Mouse (Mus musculus) midbrain, embryonic 16.5 days (tissue): ENCODE data around the gene Spi1. TPM values are rescaled to one million over a fixed set of nuclear protein-coding genes. Genes with fewer than 3 reads are reported as not detected.
A peak's percentile ranks its signal among the peaks of the same experiment; 100 is the strongest.

Experiments used
- ATAC-seq: fragments of 200-750 bp; cut with Nextera tagmentation; 2 replicates; pipeline ENCODE4 v1.8.0; 2017; ENCODE audit warnings: moderate TSS enrichment
- H3K27ac ChIP-seq: fragments of 300-500 bp; sonication (generic); 2 replicates; pipeline ENCODE4 v1.5.1; 2014; ENCODE audit warnings: mild to moderate bottlenecking, low read length, mixed read lengths
- H3K27me3 ChIP-seq: fragments of 300-500 bp; sonication (generic); 2 replicates; pipeline ENCODE4 v1.6.1; 2014; ENCODE audit warnings: low read depth, low read length, mixed read lengths; ENCODE audit not compliant: control insufficient read depth, insufficient read depth
- H3K36me3 ChIP-seq: fragments of 300-500 bp; sonication (generic); 2 replicates; pipeline ENCODE4 v1.6.1; 2014; ENCODE audit warnings: mild to moderate bottlenecking, low read length, moderate library complexity, mixed read lengths; ENCODE audit not compliant: control insufficient read depth, insufficient read depth
- H3K4me1 ChIP-seq: fragments of 300-500 bp; sonication (generic); 2 replicates; pipeline ENCODE4 v1.6.1; 2014; ENCODE audit warnings: mild to moderate bottlenecking, low read length, mixed read lengths; ENCODE audit not compliant: control insufficient read depth, insufficient read depth
- H3K4me2 ChIP-seq: fragments of 300-500 bp; sonication (generic); 2 replicates; pipeline ENCODE4 v1.6.1; 2014; ENCODE audit warnings: mild to moderate bottlenecking, low read length, mixed read lengths
- H3K4me3 ChIP-seq: fragments of 300-500 bp; sonication (generic); 2 replicates; pipeline ENCODE4 v1.5.1; 2014; ENCODE audit warnings: low read depth, mild to moderate bottlenecking, low read length, moderate library complexity, mixed read lengths
- H3K9ac ChIP-seq: fragments of 300-500 bp; sonication (generic); 2 replicates; pipeline ENCODE4 v1.6.1; 2014; ENCODE audit warnings: low read depth, low read length, mixed read lengths
- H3K9me3 ChIP-seq: fragments of 300-500 bp; sonication (generic); replicated peaks from 2 replicates; pipeline ENCODE4 v1.6.1; 2014; ENCODE audit warnings: mild to moderate bottlenecking, low read length, mixed read lengths; ENCODE audit not compliant: control insufficient read depth, poor library complexity, severe bottlenecking
- WGBS: fragments of 180-500 bp; shearing (Covaris S2); extraction: QIAGEN DNeasy Blood & Tissue Kit; methylation state at CpG from one replicate; pipeline ENCODE4 v1.1.7; 2014; 5-methylcytosine and 5-hydroxymethylcytosine counted together
- polyA plus RNA-seq: library from polyadenylated mRNA; unstranded; fragments of >200 nt; fragmentation: Nextera tagmentation; extraction: Ambion mirVana; gene quantifications from 2 replicates; pipeline ENCODE4 v1.2.1, GENCODE M21; 2015

Gene Spi1
- polyA plus RNA-seq, 1 experiment from 2014 or later, result 2.8 TPM

DNA sequence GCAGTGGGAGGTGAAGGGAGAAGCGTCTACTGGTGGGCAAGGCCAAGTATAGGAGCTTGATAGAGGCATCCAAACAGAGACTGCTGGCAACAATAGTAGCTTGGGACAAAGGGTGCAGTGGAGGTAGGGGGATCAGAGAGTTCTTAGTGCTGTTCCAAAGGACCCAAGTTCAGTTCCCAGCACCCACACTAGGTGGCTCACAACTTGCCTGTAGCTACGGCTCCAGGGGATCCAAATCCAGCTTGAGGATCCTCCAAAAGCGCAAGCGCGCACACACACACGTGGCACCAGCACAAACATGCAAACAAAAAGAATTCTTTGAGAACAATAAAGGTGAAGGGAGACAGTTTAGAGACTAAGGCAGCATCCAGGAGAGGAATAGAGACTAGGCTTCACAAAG is 18.0 kb upstream of the Spi1 start:
- Histone ChIP-seq H3K9ac (no peak overlapping the region), H3K4me1 (peaks cover 10% of the 10 kb centered on the region), H3K27ac (no peak overlapping the region), H3K9me3 (no peaks in the 10 kb centered on the region), H3K27me3 (no peaks in the 10 kb centered on the region), H3K4me3 (no peak overlapping the region), H3K4me2 (no peak overlapping the region), H3K36me3 (peaks cover 26% of the 10 kb centered on the region)
- no peak for ATAC-seq
- 87% methylated on average over 6 of the region's 6 CpGs for whole genome bisulfite sequencing

DNA sequence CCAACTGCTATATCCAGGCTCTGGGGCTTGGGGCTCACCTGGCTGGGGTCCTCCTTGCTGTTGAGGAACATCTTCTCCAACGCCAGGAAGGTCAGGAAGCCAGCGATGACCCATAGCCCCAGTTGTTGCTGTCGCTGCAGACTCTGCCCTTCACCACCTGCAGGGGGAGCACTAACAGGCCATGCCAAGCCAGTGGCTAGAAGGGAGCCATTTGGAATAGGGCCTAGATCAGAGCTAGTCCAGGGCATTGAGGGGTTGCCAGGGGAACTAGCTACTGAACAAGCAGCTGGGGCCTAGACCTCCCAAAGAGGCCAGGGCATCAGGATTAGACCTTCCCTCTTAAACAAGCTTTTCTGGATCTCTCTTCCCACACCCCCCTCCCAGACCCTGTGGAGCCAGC is 16.6 kb upstream of the Spi1 start:
- 46% methylated on average over 3 of the region's 3 CpGs for WGBS
- peaks cover 23% of the 10 kb centered on the region for H3K36me3 ChIP-seq

DNA sequence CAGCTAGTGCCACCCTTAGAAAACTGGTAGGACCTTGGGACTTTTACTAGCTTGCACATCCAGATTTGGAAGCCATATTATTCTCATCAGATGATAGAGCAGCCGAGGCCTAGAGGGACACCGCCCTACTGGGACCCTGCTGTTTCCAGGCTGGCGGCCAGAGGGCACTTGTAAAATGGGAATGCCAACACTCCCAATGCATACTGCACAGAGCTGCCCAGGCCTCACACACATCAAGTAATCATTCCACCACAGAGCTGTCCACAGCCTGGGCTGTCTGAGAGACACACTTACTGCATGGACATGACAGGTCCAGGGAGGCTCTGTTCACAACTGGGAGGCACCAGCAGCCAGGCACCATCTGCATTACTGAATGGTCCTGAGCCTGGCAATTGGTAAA is 15.7 kb upstream of the Spi1 start:
- Histone ChIP-seq H3K9me3 (no peaks in the 10 kb centered on the region), H3K27me3 (no peaks in the 10 kb centered on the region), H3K4me3 (no peak overlapping the region), H3K4me1 (peaks cover 24% of the 10 kb centered on the region), H3K36me3 (peaks cover 23% of the 10 kb centered on the region), H3K27ac (no peak overlapping the region), H3K4me2 (no peak overlapping the region), H3K9ac (no peak overlapping the region)
- no peak for ATAC-seq
- WGBS, result 84% methylated on average over 3 of the region's 3 CpGs

More for the DNA sequence above, 16.6 kb upstream of the Spi1 start:
- Histone ChIP-seq H3K9ac (no peak overlapping the region), H3K27ac (no peak overlapping the region), H3K9me3 (no peaks in the 10 kb centered on the region), H3K4me3 (no peak overlapping the region), H3K4me2 (no peak overlapping the region), H3K27me3 (no peaks in the 10 kb centered on the region), H3K4me1 (peaks cover 15% of the 10 kb centered on the region)
- no peak for ATAC-seq

DNA sequence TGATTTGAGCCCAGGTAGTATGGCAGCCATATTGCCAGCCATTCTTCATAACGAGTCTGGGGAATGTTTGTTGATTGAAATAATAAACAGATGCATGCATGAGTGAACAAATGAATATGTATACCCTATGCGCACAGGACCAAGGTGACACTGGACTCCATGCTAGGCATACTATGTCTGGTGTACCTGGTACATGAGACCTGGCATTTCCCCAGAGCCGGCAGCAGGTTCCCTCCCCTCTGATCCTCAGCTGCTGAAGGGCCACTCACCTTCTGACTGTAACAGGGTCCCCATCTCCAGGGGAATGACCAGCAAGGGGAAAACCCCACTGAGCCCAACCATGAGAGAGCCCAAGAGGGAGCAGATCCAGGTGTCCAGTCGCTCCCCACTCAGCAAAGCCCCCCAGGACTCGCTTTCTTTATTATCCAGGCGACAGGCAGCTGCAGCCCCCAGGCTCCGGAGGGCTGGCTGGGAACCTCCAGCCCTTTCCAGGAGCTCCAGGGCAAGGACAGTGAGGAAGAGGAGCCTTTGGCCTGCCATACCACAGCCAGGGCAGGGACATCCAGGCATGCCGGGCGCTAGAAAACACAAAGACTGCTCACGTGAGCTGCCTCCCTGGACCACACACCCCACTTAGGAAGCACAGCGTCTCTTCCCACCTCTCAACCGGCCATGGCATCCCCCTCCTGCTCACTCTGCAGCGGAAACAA is 13.9 kb upstream of the Spi1 start:
- H3K4me1 ChIP-seq, result peaks cover 24% of the 10 kb centered on the region

DNA sequence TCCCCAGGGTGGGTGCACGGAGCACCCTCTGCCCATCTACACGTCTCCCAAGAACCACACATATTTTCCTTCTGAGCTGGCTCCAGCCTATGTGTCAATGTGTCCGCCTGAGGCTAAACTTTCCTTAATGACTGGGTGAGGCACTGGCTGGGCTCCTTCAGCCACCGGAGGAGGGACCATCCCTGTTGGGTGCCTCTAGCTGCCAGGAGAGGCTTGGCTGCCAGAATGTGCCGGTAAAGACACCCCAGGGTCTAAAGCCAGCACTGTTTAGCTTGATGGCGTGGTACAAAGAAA is 13.4 kb upstream of the Spi1 start:
- Histone ChIP-seq H3K36me3 (peaks cover 13% of the 10 kb centered on the region), H3K27me3 (no peaks in the 10 kb centered on the region), H3K4me1 (peaks cover 24% of the 10 kb centered on the region), H3K4me2 (peak overlapping the region; percentile 81), H3K27ac (no peak overlapping the region), H3K9ac (peak overlapping the region; percentile 82), H3K4me3 (peak overlapping the region; percentile 79), H3K9me3 (no peaks in the 10 kb centered on the region)
- no peak for ATAC-seq
- WGBS, result 45% methylated on average over 6 of the region's 6 CpGs

More for the DNA sequence above, 13.9 kb upstream of the Spi1 start:
- no peaks in the 10 kb centered on the region for H3K9me3 ChIP-seq
- H3K36me3 ChIP-seq, result peaks cover 16% of the 10 kb centered on the region
- H3K9ac ChIP-seq, result peak overlapping the region; percentile 82
- no peak for ATAC-seq
- H3K27me3 ChIP-seq, result no peaks in the 10 kb centered on the region
- no peak overlapping the region for H3K27ac ChIP-seq
- 57% methylated on average over 13 of the region's 13 CpGs for WGBS
- H3K4me2 ChIP-seq, result peak overlapping the region; percentile 81
- peak overlapping the region; percentile 79; the same call in 1 of the 2 replicates for H3K4me3 ChIP-seq

DNA sequence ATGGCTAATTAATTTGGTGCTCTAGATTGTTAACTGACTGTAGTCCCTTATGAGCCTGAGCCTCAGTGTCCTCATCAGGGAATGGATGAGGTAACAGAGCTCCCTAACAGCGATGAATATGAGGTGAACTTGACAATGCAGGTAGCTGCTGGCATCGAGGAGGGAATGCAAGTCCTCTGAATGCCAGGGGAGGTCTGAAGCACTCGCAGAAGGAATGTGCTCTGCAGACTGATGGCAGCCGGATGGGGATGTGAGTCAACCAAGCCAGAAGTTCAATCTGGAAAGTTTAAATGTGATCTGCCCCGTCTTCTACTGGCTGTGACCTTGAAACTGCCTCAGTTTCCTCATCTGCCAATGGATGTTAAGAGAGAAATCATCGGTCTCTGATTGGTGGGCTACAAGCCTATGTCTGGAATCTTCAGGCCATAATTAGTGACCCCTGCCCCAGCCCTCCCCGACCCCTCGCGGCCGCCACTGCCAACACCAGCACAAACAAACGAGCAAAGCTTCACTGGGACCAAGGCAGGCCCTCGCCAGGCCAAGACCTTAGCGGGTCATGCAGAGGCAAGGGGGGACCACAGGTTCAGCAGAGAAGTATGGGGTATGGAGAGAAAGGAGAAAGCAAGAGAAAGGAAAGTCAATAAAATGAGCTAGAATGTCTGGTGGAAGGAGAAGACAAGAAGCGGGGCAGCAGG is 12.7 kb upstream of the Spi1 start:
- Histone ChIP-seq H3K9ac (peak overlapping the region; percentile 82), H3K27me3 (no peaks in the 10 kb centered on the region), H3K27ac (peak overlapping the region; percentile 80), H3K4me2 (peak overlapping the region; percentile 81), H3K9me3 (no peaks in the 10 kb centered on the region), H3K36me3 (peaks cover 8% of the 10 kb centered on the region), H3K4me1 (peaks cover 24% of the 10 kb centered on the region), H3K4me3 (peak overlapping the region; percentile 79)
- 15% methylated on average over 14 of the region's 14 CpGs for WGBS
- peak; percentile 18; the same call in 1 of the 2 replicates for ATAC-seq

DNA sequence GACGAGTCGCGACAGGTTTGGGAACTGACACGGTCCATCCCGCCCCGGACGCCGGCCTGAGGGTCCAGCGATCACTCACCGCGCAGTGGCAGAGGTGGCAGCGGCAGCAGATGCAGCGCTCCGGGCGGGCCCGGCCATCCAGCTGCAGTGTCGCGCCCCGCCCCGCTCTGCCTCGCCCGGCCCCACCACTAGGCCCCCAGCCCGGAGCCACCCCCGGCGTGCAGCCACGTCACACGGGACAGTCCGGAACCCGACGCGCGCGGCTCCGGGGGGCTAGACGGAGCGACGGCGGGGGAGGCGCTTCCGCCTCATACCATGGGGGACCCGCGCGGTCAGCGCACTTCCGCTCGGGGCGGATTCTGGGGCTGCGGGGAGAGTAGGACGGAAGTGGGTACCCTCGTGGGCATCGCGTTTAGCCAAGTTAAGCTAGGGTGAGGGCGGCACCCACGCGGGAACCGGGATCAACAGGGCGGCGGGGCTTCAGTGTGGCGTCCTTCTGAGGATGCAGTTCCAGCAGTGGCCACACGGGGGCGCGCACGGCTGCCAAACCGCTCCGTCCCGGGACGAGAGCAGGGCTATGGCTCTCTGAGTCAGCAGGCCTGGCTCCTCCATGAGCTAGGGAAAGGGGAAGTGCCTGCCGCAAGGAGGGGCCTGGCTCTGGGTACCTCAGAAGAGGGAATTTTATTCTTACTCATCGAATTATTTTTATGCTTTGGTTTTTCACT is 12.0 kb upstream of the Spi1 start, which contains the start of gene Slc39a13:
TSS of gene Slc39a13 (minus strand) at position 342 of the 725 bp plus-strand sequence.
- Histone ChIP-seq H3K36me3 (peaks cover 8% of the 10 kb centered on the region), H3K9me3 (no peaks in the 10 kb centered on the region), H3K4me2 (peak within 1 kb of the TSS; percentile 81), H3K27ac (peak within 1 kb of the TSS; percentile 80), H3K27me3 (no peaks in the 10 kb centered on the region), H3K4me3 (peak within 1 kb of the TSS; percentile 79), H3K4me1 (peaks cover 24% of the 10 kb centered on the region), H3K9ac (peak within 1 kb of the TSS; percentile 82)
- WGBS, result under 1% methylated on average over 67 of the region's 69 CpGs
- peak; percentile 97 for ATAC-seq

DNA sequence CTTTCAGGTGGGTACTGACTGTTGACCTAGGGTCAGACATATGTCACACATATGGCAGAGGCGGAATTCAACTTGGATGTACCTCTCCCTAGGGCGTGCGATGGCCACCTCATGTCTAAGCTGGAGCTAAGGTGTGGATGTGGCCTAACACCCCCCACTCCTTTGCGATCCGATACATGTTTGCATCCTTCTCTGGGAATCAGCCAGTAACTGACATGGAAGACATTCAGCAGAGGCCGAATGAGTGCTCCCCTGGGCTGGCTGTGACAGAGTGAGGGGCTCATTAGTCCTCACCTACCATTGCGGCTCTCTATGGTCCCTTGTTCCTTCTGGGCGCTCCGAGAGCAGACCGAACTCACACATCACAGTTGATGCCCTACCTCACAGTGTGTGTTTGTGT is 11.1 kb upstream of the Spi1 start:
- peaks cover 6% of the 10 kb centered on the region; the same call in 1 of the 2 replicates for H3K36me3 ChIP-seq
- H3K27ac ChIP-seq, result peak overlapping the region; percentile 80
- H3K27me3 ChIP-seq, result no peaks in the 10 kb centered on the region
- H3K9me3 ChIP-seq, result no peaks in the 10 kb centered on the region
- peak overlapping the region; percentile 79 for H3K4me3 ChIP-seq
- peak overlapping the region; percentile 82 for H3K9ac ChIP-seq
- H3K4me1 ChIP-seq, result peaks cover 24% of the 10 kb centered on the region
- peak overlapping the region; percentile 81 for H3K4me2 ChIP-seq
- 87% methylated on average over 10 of the region's 10 CpGs for WGBS
- peak; percentile 16 for ATAC-seq

DNA sequence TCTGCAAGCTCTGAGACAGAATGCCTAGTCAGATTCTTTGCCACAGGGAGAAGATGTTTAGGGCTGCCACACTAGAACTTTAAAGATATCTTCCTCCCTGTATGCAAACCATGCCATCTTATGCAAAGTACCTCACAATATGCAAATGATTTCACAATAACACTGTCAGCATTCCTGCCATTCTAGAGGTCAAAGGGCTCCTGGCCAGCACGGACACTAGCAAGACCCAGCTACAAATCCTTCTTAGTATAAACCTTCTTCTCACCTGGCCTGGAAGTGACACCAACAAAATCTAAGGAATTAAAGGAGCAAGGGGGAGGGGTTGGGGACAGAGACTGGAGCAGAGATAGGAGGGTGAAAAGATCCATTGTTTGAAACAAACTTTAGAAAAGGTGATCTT is 10.1 kb upstream of the Spi1 start:
- no peak overlapping the region for H3K4me3 ChIP-seq
- no peak overlapping the region for H3K4me2 ChIP-seq
- H3K36me3 ChIP-seq, result no peaks in the 10 kb centered on the region
- H3K9me3 ChIP-seq, result no peaks in the 10 kb centered on the region
- no peak overlapping the region for H3K27ac ChIP-seq
- no peaks in the 10 kb centered on the region for H3K27me3 ChIP-seq
- no peak for ATAC-seq
- 42% methylated on average over 1 of the region's 1 CpGs for WGBS
- no peak overlapping the region for H3K9ac ChIP-seq
- H3K4me1 ChIP-seq, result peaks cover 24% of the 10 kb centered on the region
